In genomic region chr9:21185436-21185835, GRCm38 (mm10) we compare ENCODE assay signal across 15 mouse cellular contexts. TPM values are rescaled to one million over a fixed set of nuclear protein-coding genes. Genes with fewer than 3 reads are reported as not detected.
DNase-seq lines count a peak whose midpoint lies in the region; ATAC-seq and TF ChIP-seq lines count a peak whose summit lies in the region.
"Had no signal": no experiment of that assay in that cellular context is flagged by ENCODE, and none has a peak within 500 bp of the region (broad histone marks: within the 10 kb centered on the region; RNA-seq: fewer than 3 reads in every experiment).

No protein-coding gene starts in this region.

- TF ChIP-seq CTCF in liver, postnatal 0 days (IDR thresholded peaks at IDR 0.05; ENCODE audit: low read depth), result no peak

- peaks cover 4% of the 10 kb centered on the region; the same call in 1 of the 2 replicates for H3K27me3 ChIP-seq in kidney, embryonic 14.5 days (ENCODE audit: control insufficient read depth, insufficient read depth, low read length)
- no peaks in the 10 kb centered on the region for H3K27me3 ChIP-seq in liver, postnatal 0 days (ENCODE audit: insufficient read depth, low read length)

- H3K9me3 ChIP-seq in kidney, embryonic 14.5 days (ENCODE audit: control insufficient read depth, low read length), result no peaks in the 10 kb centered on the region
- H3K9me3 ChIP-seq in liver, postnatal 0 days (ENCODE audit: low read length), result no peaks in the 10 kb centered on the region
- H3K9me3 ChIP-seq: embryonic facial prominence, embryonic 13.5 days; forebrain, embryonic 10.5 days; limb, embryonic 13.5 days had no signal

- H3K4me3 ChIP-seq in kidney, embryonic 14.5 days (ENCODE audit: low read length), result no peak overlapping the region
- H3K4me3 ChIP-seq in liver, postnatal 0 days (ENCODE audit: low read depth, low read length), result no peak overlapping the region
- H3K4me3 ChIP-seq: embryonic facial prominence, embryonic 13.5 days; forebrain, embryonic 10.5 days; limb, embryonic 13.5 days had no signal

- peak; percentile 65 for DNase-seq in gastrocnemius, adult 18-20 months (ENCODE audit: low spot score)
- DNase-seq in gastrocnemius, postnatal 4 days (ENCODE audit: low spot score in 2 of 2), result no peak
- peak; percentile 29 for DNase-seq in kidney, postnatal 10 days
- DNase-seq in gastrocnemius, postnatal 25 days, result peak; percentile 72
- peak; percentile 61 to 63 for DNase-seq in heart, postnatal 10 days
- DNase-seq in ovary, adult 18-20 months (ENCODE audit: low spot score), result no peak
- no peak for DNase-seq in liver, postnatal 0 days
- DNase-seq: lung, embryonic 14.5 days; right cerebral cortex, postnatal 4 days; thymus, adult 18-20 months had no signal

- 91% methylated on average over 5 of the region's 5 CpGs for WGBS in kidney, embryonic 14.5 days
- WGBS in liver, postnatal 0 days (ENCODE audit: insufficient replicate concordance), result 86% methylated on average over 5 of the region's 5 CpGs

- ATAC-seq in kidney, embryonic 14.5 days (ENCODE audit: low FRiP score, low TSS enrichment), result no peak
- no peak for ATAC-seq in liver, postnatal 0 days
- ATAC-seq: hindbrain, postnatal 0 days had no signal

- no peaks in the 10 kb centered on the region for H3K36me3 ChIP-seq in kidney, embryonic 14.5 days (ENCODE audit: control insufficient read depth, insufficient read depth, low read length)
- no peaks in the 10 kb centered on the region for H3K36me3 ChIP-seq in liver, postnatal 0 days (replicated peaks; ENCODE audit: insufficient read depth, low read length)
- H3K36me3 ChIP-seq: embryonic facial prominence, embryonic 13.5 days; forebrain, embryonic 10.5 days; limb, embryonic 13.5 days had no signal

- intact Hi-C loops in heart, postnatal 10 days (cut with DNase I), result no loop called here

- TF ChIP-seq EP300 in liver, postnatal 0 days (IDR thresholded peaks at IDR 0.05; ENCODE audit: low read depth), result no peak

- H3K4me2 ChIP-seq in kidney, embryonic 14.5 days (replicated peaks; ENCODE audit: low read depth, low read length), result no peak overlapping the region
- H3K4me2 ChIP-seq in liver, postnatal 0 days (ENCODE audit: low read depth, low read length), result no peak overlapping the region
- H3K4me2 ChIP-seq: embryonic facial prominence, embryonic 13.5 days; limb, embryonic 13.5 days; lung, embryonic 14.5 days had no signal

- 0 out of 2 replicates have a peak, but pooled peaks cover 19% of the 10 kb centered on the region for H3K4me1 ChIP-seq in kidney, embryonic 14.5 days (ENCODE audit: control insufficient read depth, insufficient read depth, low read length)
- peaks cover 35% of the 10 kb centered on the region for H3K4me1 ChIP-seq in liver, postnatal 0 days (ENCODE audit: insufficient read depth)

- H3K9ac ChIP-seq in kidney, embryonic 14.5 days (ENCODE audit: low read depth, low read length), result no peak overlapping the region
- no peak overlapping the region for H3K9ac ChIP-seq in liver, postnatal 0 days (replicated peaks)
- H3K9ac ChIP-seq: embryonic facial prominence, embryonic 13.5 days; limb, embryonic 13.5 days; lung, embryonic 14.5 days had no signal

- H3K27ac ChIP-seq in kidney, embryonic 14.5 days (ENCODE audit: low read depth, low read length), result no peak overlapping the region
- H3K27ac ChIP-seq in liver, postnatal 0 days (ENCODE audit: low read depth), result no peak overlapping the region
- H3K27ac ChIP-seq: embryonic facial prominence, embryonic 13.5 days; forebrain, embryonic 10.5 days; hindbrain, postnatal 0 days; limb, embryonic 13.5 days had no signal

RNA-seq across cellular contexts. Expression of gene Pde4a, which starts 19.9 kb away (rescaled TPM):
- total RNA-seq in gastrocnemius, adult 18-20 months (2021), result 10 to 100 TPM; 45.0 to 52.4 TPM
- total RNA-seq in gastrocnemius, postnatal 4 days (2021), result 10 to 100 TPM; 11.6 to 13.8 TPM
- polyA plus RNA-seq in kidney, embryonic 14.5 days (2014; fragmentation: Nextera tagmentation; extraction: Ambion mirVana), result 13.7 and 14.0 TPM in 2 replicates
- total RNA-seq in gastrocnemius, postnatal 25 days (2021), result 10 to 100 TPM; 44.6 to 46.7 TPM
- total RNA-seq in heart, postnatal 10 days (2021), result 10 to 100 TPM; 21.3 to 28.2 TPM
- polyA plus RNA-seq in liver, postnatal 0 days (2015; fragmentation: Nextera tagmentation; extraction: Ambion mirVana), result 1.4 and 1.5 TPM in 2 replicates

RNA-seq across cellular contexts. Expression of gene Cdc37, which starts 35.7 kb away (rescaled TPM):
- total RNA-seq in gastrocnemius, adult 18-20 months (2021), result 100 to 1,000 TPM; 128 to 140 TPM
- 100 to 1,000 TPM; 160 to 163 TPM for total RNA-seq in gastrocnemius, postnatal 4 days (2021)
- 366 and 377 TPM in 2 replicates for polyA plus RNA-seq in kidney, embryonic 14.5 days (2014; fragmentation: Nextera tagmentation; extraction: Ambion mirVana)
- total RNA-seq in gastrocnemius, postnatal 25 days (2021), result 100 to 1,000 TPM; 120 to 126 TPM
- total RNA-seq in heart, postnatal 10 days (2021), result 100 to 1,000 TPM; 167 to 169 TPM
- polyA plus RNA-seq in liver, postnatal 0 days (2015; fragmentation: Nextera tagmentation; extraction: Ambion mirVana), result 81.1 and 84.1 TPM in 2 replicates

RNA-seq across cellular contexts. Expression of gene Keap1, which starts 53.7 kb away (rescaled TPM):
- 10 to 100 TPM; 50.8 to 51.5 TPM for total RNA-seq in gastrocnemius, adult 18-20 months (2021)
- total RNA-seq in gastrocnemius, postnatal 4 days (2021), result 10 to 100 TPM; 52.2 to 55.0 TPM
- 26.8 and 34.2 TPM in 2 replicates for polyA plus RNA-seq in kidney, embryonic 14.5 days (2014; fragmentation: Nextera tagmentation; extraction: Ambion mirVana)
- total RNA-seq in gastrocnemius, postnatal 25 days (2021), result 10 to 100 TPM; 55.0 to 56.3 TPM
- total RNA-seq in heart, postnatal 10 days (2021), result 10 to 100 TPM; 38.5 to 39.5 TPM
- polyA plus RNA-seq in liver, postnatal 0 days (2015; fragmentation: Nextera tagmentation; extraction: Ambion mirVana), result 22.9 and 26.5 TPM in 2 replicates

RNA-seq across cellular contexts. Expression of gene Tyk2, which starts 54.4 kb away (rescaled TPM):
- 1 to 10 TPM; 5.0 to 6.1 TPM for total RNA-seq in gastrocnemius, adult 18-20 months (2021)
- total RNA-seq in gastrocnemius, postnatal 4 days (2021), result 1 to 10 TPM; 9.3 TPM
- 5.6 and 8.7 TPM in 2 replicates for polyA plus RNA-seq in kidney, embryonic 14.5 days (2014; fragmentation: Nextera tagmentation; extraction: Ambion mirVana)
- total RNA-seq in gastrocnemius, postnatal 25 days (2021), result 1 to 10 TPM; 4.7 to 5.8 TPM
- 1 to 10 TPM; 8.9 to 9.5 TPM for total RNA-seq in heart, postnatal 10 days (2021)
- polyA plus RNA-seq in liver, postnatal 0 days (2015; fragmentation: Nextera tagmentation; extraction: Ambion mirVana), result 4.5 and 5.4 TPM in 2 replicates

Comparison
In these comparisons a context has a peak if more than half of its experiments do, and no peak if none do; other contexts are left out.
1. DNase-seq: peak in gastrocnemius, adult 18-20 months (single experiment), kidney, postnatal 10 days (single experiment), gastrocnemius, postnatal 25 days (single experiment) and heart, postnatal 10 days (2 of 2); none in gastrocnemius, postnatal 4 days (0 of 2), ovary, adult 18-20 months (single experiment) and liver, postnatal 0 days (single experiment).